Mouse (Mus musculus): Measurements from ENCODE around the gene Gm4969.
A peak's percentile ranks its signal among the peaks of the same experiment; 100 is the strongest.

The Gm4969 gene

DNA sequence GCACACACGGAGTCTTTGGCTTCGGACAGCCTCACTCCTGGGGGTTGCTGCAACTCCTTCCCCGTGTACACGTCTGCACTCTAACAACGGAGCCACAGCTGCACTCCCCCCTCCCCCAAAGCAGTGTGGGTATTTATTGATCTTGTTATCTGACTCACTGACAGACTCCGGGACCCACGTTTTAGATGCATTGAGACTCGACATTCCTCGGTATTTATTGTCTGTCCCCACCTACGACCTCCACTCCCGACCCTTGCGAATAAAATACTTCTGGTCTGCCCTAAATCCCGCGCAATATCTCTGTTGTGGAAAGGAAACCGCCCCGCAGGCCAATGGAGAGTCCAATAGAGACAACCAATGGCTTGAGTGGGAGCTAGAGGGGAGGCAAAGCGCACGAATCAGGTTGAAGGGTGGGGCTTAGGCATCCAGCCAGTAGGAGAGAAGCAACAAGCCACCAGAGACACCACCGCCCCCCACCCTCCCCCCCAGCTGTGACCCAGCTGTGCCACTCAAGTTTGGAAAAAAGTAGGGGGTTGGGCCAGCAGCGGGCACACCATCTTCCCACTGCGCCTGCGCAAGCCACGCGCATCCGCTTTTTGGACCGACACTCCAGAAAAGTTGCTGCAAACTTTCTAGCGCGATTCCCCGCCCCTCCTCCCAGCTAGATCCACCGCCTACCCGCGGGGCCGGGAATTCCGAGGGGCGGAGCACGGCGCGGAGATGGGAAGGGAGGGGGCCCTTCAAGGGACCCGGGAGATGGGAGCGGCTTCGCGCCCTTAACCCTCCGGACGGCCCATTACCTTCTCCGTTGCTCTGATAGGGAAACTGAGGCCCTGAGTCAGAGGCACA is 24.4 kb downstream of the Gm4969 start:
- peak; percentile 72 for DNase-seq (ENCODE audit: low read depth, low spot score)

GRCm38 (mm10) chr7:19093174-19093521 is 25.0 kb downstream of the Gm4969 start:
- DNase-seq (ENCODE audit: low read depth, low spot score), result no peak

- DNase-seq (ENCODE audit: low read depth, low spot score), result no peak
Measured at GRCm38 (mm10) chr7:19092381-19093173, 25.6 kb downstream of the Gm4969 start.

GRCm38 (mm10) chr7:19091913-19092312 is 26.3 kb downstream of the Gm4969 start:
- no peak for DNase-seq (ENCODE audit: low read depth, low spot score)

- DNase-seq (ENCODE audit: low read depth, low spot score), result no peak
Measured at GRCm38 (mm10) chr7:19088813-19089212, 29.4 kb downstream of the Gm4969 start.

- no peak for DNase-seq (ENCODE audit: low read depth, low spot score)
Measured at GRCm38 (mm10) chr7:19086760-19087159, 31.4 kb downstream of the Gm4969 start.

GRCm38 (mm10) chr7:19086042-19086441 is 32.1 kb downstream of the Gm4969 start:
- no peak for DNase-seq (ENCODE audit: low read depth, low spot score)

DNA sequence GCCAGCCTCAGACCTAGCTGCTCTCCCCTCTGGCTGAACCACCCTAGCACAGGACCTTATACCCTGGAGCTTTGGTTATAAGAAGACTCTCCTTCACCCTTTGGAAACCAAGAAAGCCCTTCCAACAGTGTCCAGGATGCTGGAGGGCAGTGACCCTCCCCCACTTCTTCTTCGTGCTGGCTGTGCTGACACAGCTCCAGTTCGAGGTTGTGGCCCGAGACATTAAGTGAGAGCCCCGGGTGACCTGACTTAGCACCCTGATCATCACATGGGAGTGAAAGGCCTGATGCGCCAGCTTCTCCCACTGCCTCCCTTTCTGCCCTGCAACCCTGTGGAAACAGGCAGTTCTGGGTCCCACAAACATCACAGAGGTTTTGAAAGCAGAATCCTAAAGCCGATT is 32.7 kb downstream of the Gm4969 start:
- no peak for DNase-seq (ENCODE audit: low read depth, low spot score)

- no peak for DNase-seq (ENCODE audit: low read depth, low spot score)
Measured at GRCm38 (mm10) chr7:19084921-19085473, 33.2 kb downstream of the Gm4969 start.

DNA sequence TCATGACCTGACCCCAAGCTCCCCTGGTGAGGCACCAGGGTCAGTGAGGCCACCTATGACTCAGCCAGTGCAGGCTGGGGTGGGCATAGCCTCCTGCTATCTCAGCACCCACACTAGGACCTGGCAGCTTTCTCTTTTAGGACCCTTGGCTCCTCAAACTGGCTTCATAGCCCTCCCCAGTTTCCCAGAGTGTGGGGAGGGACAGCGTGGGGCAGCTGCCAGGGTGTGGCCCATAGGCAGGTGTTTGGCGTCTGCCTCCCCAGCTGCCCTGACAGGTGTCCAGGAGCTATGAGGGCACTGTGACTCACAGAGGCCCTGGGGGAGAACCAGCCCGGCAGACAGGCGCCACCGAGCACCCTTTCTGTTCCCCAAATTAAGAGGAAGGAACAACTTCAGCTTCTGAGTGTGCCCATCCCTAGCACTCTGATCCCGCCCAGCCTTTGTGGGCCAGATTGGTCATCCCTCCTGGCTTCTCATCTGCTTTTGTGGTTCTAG is 33.8 kb downstream of the Gm4969 start:
- no peak for DNase-seq (ENCODE audit: low read depth, low spot score)

DNA sequence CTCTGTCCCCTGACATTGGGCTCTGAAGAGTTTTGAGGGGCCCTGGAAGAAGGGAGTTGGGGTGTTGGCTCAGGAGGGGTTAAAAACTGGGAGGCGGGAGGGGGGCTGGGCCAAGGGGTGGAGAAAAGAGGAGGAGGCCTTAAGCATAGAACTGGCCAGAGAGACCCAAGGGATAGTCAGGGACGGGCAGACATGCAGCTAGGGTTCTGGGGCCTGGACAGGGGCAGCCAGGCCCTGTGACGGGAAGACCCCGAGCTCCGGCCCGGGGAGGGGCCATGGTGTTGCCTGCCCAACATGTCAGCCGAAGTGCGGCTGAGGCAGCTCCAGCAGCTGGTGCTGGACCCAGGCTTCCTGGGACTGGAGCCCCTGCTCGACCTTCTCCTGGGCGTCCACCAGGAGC is 34.5 kb downstream of the Gm4969 start, which contains the start of gene Dmpk:
TSS of gene Dmpk (plus strand) at position 149 of the 400 bp plus-strand sequence.
- DNase-seq (ENCODE audit: low read depth, low spot score), result no peak

DNA sequence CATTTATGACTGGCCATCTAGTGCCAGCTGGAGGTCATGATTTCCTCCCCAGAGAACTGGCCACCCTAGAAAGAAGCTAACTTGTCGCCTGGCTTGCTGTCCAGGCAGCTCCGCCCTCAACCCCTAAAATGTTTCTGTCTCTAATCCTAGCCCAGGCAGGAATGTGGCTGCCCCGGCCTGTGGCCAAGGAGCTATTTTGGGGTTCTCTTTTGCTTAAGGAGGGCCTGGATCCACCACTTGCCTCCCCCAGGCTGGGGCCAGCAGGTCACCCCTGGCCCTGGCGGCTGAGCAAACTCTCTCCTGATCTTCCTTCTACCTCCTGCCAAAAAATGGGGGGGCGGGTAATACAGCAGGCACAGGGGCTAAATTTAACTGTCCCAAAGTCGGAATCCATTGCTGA is 35.1 kb downstream of the Gm4969 start:
- DNase-seq (ENCODE audit: low read depth, low spot score), result no peak

DNA sequence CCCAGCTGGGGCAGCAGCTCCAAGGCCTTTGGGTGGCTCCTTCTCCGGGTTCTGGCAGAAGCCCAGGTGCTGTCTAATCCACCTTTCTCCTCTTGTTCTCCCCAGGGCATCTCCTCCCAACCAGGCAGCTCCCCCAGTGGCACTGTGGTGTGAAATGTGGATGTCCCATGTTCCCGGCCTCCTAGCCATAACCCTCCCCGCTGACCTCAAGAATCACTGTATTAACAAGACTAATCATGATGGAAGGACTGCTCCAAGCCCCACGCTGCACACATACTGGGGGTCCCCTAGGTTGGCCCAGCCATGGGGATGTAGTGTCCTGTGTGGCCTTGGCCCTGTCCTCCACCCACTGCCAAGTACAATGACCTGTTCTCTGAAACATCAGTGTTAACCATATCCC is 36.0 kb downstream of the Gm4969 start:
- DNase-seq (ENCODE audit: low read depth, low spot score), result no peak

DNA sequence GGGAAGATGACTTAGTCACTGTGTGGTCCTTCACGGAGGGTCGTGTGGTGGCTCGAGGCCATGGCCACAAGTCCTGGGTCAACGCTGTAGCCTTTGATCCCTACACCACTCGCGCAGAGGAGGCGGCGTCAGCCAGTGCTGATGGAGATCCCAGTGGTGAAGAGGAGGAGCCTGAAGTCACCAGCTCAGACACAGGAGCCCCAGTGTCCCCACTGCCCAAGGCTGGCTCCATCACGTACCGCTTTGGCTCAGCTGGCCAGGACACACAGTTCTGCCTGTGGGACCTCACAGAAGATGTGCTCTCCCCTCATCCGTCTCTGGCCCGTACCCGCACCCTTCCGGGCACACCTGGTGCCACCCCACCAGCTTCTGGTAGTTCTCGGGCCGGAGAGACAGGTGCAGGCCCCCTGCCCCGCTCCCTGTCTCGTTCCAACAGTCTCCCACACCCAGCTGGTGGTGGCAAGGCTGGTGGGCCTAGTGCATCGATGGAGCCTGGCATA is 37.7 kb downstream of the Gm4969 start:
- DNase-seq (ENCODE audit: low read depth, low spot score), result no peak

- DNase-seq (ENCODE audit: low read depth, low spot score), result no peak
Measured at GRCm38 (mm10) chr7:19078732-19079131, 39.4 kb downstream of the Gm4969 start.

DNA sequence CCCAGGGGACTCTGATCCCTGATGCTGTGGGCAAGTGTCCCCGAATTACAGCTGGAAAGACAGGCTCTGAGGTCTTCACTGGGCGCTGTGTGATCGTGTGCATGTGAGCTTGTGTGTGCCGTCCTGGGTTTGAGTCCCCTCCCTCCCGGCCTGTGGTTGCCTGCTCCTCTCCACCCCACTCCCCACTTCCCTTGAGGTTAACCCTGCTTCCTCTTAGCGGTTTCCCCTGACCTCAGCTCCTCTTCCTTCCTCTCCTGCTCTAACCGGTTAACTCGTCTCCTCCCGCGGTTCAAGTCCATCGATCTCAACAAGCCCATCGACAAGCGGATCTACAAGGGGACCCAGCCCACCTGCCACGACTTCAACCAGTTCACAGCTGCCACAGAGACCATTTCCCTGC is 40.4 kb downstream of the Gm4969 start:
- DNase-seq (ENCODE audit: low read depth, low spot score), result no peak

DNA sequence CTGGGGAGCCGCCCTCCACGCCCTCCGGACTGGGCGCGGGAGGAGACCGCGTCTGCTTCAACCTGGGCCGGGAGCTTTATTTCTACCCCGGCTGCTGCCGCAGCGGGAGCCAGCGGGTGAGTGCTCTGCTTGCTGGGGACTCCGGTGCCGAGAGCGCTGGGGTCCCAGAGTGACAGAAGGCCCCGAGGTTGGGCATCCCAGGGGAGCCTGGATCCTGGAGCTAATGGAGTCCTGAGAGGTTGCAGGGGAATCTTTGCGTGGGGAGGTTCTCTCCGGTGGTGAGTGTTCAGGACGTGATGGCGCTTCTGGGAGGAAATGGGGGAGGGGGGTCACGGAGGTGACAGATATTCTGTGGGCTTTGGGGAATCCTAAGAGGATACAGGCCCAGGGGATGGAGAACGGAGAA is 41.6 kb downstream of the Gm4969 start:
- no peak for DNase-seq (ENCODE audit: low read depth, low spot score)

- peak; percentile 98 for DNase-seq (ENCODE audit: low read depth, low spot score)
Measured at GRCm38 (mm10) chr7:19075723-19076585, 42.2 kb downstream of the Gm4969 start, which contains the start of gene Dmwd. Dmwd (plus strand) TSS chr7:19076227.

- DNase-seq (ENCODE audit: low read depth, low spot score), result no peak
Measured at GRCm38 (mm10) chr7:19075231-19075630, 42.9 kb downstream of the Gm4969 start.

- no peak for DNase-seq (ENCODE audit: low read depth, low spot score)
Measured at GRCm38 (mm10) chr7:19074494-19074893, 43.7 kb downstream of the Gm4969 start.

- no peak for DNase-seq (ENCODE audit: low read depth, low spot score)
Measured at GRCm38 (mm10) chr7:19073504-19073903, 44.7 kb downstream of the Gm4969 start.
